Mouse (Mus musculus) G1E (cell line): Measurements from ENCODE around the gene Ppp1r12b. TPM values are rescaled to one million over a fixed set of nuclear protein-coding genes. Genes with fewer than 3 reads are reported as not detected.
"Not testable (repeated sequence)": the region's sequence is repeated elsewhere in the genome, so short reads cannot be mapped to it uniquely, and the experiment has no call there.

ENCODE experiments used
- ATAC-seq: 2 replicates; pipeline ENCODE4 v1.8.0; 2016; ENCODE audit warnings: mild to moderate bottlenecking; ENCODE audit not compliant: insufficient number of reproducible peaks, poor library complexity, low FRiP score, severe bottlenecking; ENCODE audit errors: extremely low read depth
- DNase-seq: peaks from one replicate; pipeline ENCODE4 v3.0.0; 2012; ENCODE audit warnings: low spot score
- H3K27me3 ChIP-seq: 2 replicates; pipeline ENCODE4 v1.6.1; 2012; ENCODE audit warnings: mild to moderate bottlenecking, low read length, inconsistent platforms; ENCODE audit not compliant: insufficient read depth
- H3K36me3 ChIP-seq: replicated peaks from 2 replicates; pipeline ENCODE3; 2012; ENCODE audit warnings: mild to moderate bottlenecking, inconsistent platforms
- H3K4me1 ChIP-seq: 2 replicates; pipeline ENCODE4 v1.6.1; 2012; ENCODE audit warnings: low read depth, low read length, inconsistent platforms, mixed read lengths; ENCODE audit not compliant: insufficient read depth
- H3K4me3 ChIP-seq: 2 replicates; pipeline ENCODE4 v1.5.1; 2012; ENCODE audit warnings: low read depth, mild to moderate bottlenecking, inconsistent platforms, low read length, moderate library complexity, mixed read lengths
- H3K9me3 ChIP-seq: replicated peaks from 2 replicates; pipeline ENCODE4 v1.6.1; 2012; ENCODE audit warnings: inconsistent platforms
- CTCF ChIP-seq: IDR thresholded peaks from 2 replicates; pipeline ENCODE4 v1.5.1; 2012; ENCODE audit warnings: low read depth, low read length, inconsistent platforms, mixed read lengths
- GATA1 ChIP-seq: IDR thresholded peaks from 2 replicates; pipeline ENCODE4 v1.6.1; 2012; ENCODE audit warnings: borderline replicate concordance, low read length, inconsistent platforms, mixed read lengths
- GATA2 ChIP-seq: IDR thresholded peaks from 2 replicates; pipeline ENCODE4 v1.6.1; 2012; ENCODE audit warnings: low read depth, low read length, inconsistent platforms, borderline replicate concordance
- POLR2AphosphoS5 ChIP-seq: IDR thresholded peaks from 2 replicates; pipeline ENCODE4 v1.6.1; 2012; ENCODE audit warnings: low read depth, low read length, inconsistent platforms; ENCODE audit not compliant: insufficient replicate concordance
- TAL1 ChIP-seq: conservative IDR thresholded peaks from 2 replicates; pipeline ENCODE4 v1.6.1; 2012; ENCODE audit warnings: low read depth, low read length, inconsistent platforms, mixed read lengths
- polyA plus RNA-seq: library from polyadenylated mRNA; stranded (reverse); fragments of >175 nt; gene quantifications from 2 replicates; pipeline ENCODE4 v1.2.3, GENCODE M21; 2012
- total RNA-seq, 2 experiments: library from RNA; stranded (forward) in 1 of 2; stranded (reverse) in 1 of 2; fragments of 200-1000 nt in 1 of 2; fragments of >200 nt in 1 of 2; fragmentation: Nextera tagmentation in 1 of 2; gene quantifications; 2 replicates each; pipeline ENCODE4 v1.2.3; 2014 to 2017

Ppp1r12b gene
- total and polyA plus RNA-seq, 3 experiments, result 1.7 to 15.7 (median 8.2) TPM

DNA sequence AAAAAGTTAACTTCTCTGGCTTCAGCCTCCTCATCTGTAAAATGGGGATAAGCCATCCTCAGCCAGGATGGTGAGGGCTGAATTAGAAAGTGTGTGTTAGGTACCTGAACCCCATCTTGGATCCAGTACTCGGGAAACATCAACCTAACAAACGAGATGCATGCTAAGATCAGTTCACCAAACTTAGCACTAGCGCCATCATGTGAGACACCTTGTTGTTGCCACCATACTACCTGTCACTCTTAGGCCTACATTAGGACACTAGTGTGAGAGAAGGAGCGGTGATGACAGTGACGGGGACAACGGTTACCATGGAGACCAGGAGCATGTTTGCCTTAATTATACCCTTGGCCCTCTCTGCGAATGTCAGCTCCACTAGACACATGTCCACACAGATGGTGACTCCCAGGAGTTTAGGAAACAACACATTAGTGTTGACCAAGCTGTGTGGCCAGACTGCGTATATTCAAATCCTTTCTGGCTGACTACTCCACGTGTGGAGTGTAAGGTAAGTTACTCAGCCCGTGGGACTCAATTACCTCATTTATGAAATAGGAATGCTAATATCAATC, 118.7 kb downstream of the Ppp1r12b start:
- DNase-seq (no peak), ATAC-seq (no peak)
- peaks cover 54% of the 10 kb centered on the region for H3K36me3 ChIP-seq
- no peaks in the 10 kb centered on the region for H3K27me3 ChIP-seq
- H3K4me3 ChIP-seq, result no peak overlapping the region
- no peak for TF ChIP-seq GATA2
- no peak for TF ChIP-seq CTCF
- TF ChIP-seq TAL1, result no peak
- no peak for TF ChIP-seq GATA1
- no peak for TF ChIP-seq POLR2AphosphoS5
- no peaks in the 10 kb centered on the region for H3K4me1 ChIP-seq
- no peaks in the 10 kb centered on the region for H3K9me3 ChIP-seq

DNA sequence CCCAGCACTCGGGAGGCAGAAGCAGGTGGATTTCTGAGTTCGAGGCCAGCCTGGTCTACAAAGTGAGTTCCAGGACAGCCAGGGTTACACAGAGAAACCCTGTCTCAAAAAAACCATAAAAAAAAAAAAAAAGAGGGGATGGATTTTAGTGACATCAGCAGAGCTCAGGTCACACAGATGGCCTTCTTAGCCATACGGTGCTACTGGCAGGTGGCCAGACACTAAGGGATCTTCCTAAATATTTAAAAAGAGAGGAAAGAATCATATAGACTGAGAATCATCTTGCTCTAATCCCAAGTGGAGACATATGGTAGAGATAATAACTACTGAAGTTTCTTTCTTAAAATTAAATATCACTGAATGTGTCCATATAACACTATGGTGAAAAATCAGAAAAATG, 124.9 kb downstream of the Ppp1r12b start:
- ATAC-seq, H3K4me1 ChIP-seq, H3K27me3 ChIP-seq, H3K9me3 ChIP-seq, H3K4me3 ChIP-seq, DNase-seq: not testable (repeated sequence)
- H3K36me3 ChIP-seq, result peaks cover 32% of the 10 kb centered on the region

DNA sequence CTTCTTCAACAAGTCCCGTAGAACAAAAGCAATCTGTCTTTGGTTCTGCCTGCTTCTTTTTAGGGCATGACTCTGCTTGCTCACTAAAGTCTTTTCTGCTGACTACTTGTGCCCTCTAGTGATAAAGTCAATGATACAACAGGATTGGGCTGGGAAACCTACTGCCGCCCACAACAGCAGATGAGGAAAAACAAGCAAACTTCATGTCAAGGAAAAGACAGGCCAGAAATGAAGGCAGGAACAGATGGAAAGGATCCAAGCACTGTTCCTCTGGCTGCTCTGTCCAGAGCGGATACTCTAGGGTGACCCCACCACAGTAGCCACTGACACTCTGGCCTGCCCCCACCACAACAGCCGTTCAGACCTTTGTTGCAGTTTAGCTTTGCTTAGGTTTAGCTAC, 126.1 kb downstream of the Ppp1r12b start:
- H3K9me3 ChIP-seq, result no peaks in the 10 kb centered on the region
- H3K27me3 ChIP-seq, result no peaks in the 10 kb centered on the region
- no peaks in the 10 kb centered on the region for H3K4me1 ChIP-seq
- no peak for DNase-seq
- TF ChIP-seq CTCF, result no peak
- no peak for TF ChIP-seq GATA1
- TF ChIP-seq GATA2, result no peak
- no peak for TF ChIP-seq TAL1
- TF ChIP-seq POLR2AphosphoS5, result no peak
- peaks cover 26% of the 10 kb centered on the region for H3K36me3 ChIP-seq
- no peak overlapping the region for H3K4me3 ChIP-seq
- ATAC-seq, result no peak

DNA sequence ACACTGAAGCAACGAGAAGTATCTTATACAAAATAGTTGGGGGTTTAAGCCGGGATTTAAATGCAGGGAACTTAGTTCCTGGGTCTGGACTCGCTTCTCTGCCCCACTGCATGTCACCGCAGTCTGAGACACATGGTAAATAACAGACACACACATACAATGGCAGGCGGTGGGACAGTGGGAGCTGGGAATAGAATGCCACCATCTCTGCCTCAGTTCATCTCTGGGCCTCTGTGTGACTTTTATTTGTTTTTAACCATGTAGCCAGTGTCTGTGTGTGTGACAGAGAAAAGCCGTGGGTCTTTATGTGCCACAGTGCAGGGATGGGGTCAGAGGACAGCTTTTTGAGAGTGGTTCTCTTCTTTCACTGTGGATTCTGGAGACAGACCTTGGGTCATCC, 130.8 kb downstream of the Ppp1r12b start:
- Histone ChIP-seq H3K4me1 (no peaks in the 10 kb centered on the region), H3K27me3 (no peaks in the 10 kb centered on the region), H3K9me3 (no peaks in the 10 kb centered on the region), H3K4me3 (no peak overlapping the region), H3K36me3 (peaks cover 14% of the 10 kb centered on the region)
- DNase-seq, result no peak
- no peak for TF ChIP-seq TAL1
- TF ChIP-seq GATA1, result no peak
- TF ChIP-seq CTCF, result no peak
- TF ChIP-seq GATA2, result no peak
- TF ChIP-seq POLR2AphosphoS5, result no peak
- no peak for ATAC-seq

DNA sequence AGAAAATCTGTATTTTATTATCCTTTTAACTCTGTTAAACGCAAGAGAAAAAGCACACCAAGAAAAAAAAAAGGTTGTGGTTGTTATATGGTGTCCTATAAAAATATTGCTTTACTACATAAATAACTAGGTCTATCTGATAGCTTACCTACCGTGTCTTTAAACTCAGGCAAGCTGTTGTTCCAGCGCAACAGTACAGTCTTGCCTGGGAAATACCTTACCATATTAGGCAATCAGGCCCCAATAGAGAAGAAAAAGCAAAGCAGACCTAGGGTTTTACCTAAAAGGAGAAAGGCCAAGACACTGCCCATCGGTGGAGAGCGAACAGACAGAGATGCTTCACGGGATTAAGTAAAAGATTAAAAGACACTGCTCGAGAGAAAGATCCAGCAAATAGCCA, 131.9 kb downstream of the Ppp1r12b start:
- ATAC-seq (no peak), DNase-seq (no peak)
- H3K4me3 ChIP-seq, result no peak overlapping the region
- no peaks in the 10 kb centered on the region for H3K27me3 ChIP-seq
- no peaks in the 10 kb centered on the region for H3K9me3 ChIP-seq
- peaks cover 12% of the 10 kb centered on the region for H3K36me3 ChIP-seq
- H3K4me1 ChIP-seq, result no peaks in the 10 kb centered on the region
- TF ChIP-seq GATA2, result no peak
- no peak for TF ChIP-seq POLR2AphosphoS5
- no peak for TF ChIP-seq CTCF
- TF ChIP-seq TAL1, result no peak
- no peak for TF ChIP-seq GATA1

DNA sequence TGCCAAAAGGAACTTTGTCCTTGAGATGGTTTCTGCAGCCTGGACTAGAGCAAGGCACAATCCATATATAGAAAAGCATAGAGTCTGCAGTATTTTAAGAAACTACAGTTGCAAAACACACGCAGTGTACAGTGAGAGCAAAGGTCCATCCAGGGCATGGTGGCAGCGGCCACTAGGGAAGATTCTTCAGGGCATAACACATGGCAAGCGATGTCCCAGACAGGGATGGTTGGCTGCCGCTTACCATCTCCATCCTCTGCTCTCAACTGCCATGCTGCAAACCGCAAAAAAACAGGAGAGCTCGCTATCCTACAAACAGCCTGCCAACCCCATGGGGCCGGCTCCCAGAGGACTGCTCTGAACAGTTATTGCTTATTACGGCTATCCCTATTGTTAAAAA, 132.4 kb downstream of the Ppp1r12b start:
- Histone ChIP-seq H3K4me1 (no peaks in the 10 kb centered on the region), H3K27me3 (no peaks in the 10 kb centered on the region), H3K4me3 (no peak overlapping the region), H3K9me3 (no peaks in the 10 kb centered on the region), H3K36me3 (peaks cover 12% of the 10 kb centered on the region)
- ATAC-seq (no peak), DNase-seq (no peak)
- no peak for TF ChIP-seq POLR2AphosphoS5
- no peak for TF ChIP-seq TAL1
- no peak for TF ChIP-seq GATA1
- no peak for TF ChIP-seq GATA2
- TF ChIP-seq CTCF, result no peak

DNA sequence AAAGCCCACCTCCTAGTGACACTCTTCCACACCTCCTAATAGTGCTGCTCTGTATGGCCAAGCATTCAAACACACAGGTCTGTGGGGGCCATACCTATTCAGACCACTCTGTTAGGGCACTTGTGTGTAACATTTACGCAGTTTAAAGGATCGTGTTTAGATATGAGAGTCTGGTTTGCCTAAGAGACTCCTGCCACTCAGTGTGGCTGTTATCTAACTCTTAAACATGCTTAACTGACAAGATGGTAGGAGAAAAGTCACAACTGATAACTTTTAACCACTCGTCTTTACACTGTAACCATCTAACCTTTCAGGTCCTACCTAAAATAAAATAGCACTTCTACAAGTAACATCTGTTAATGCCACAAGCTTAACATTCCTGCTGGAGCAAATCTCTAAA, 134.9 kb downstream of the Ppp1r12b start:
- H3K27me3 ChIP-seq, result no peaks in the 10 kb centered on the region
- peaks cover 12% of the 10 kb centered on the region for H3K36me3 ChIP-seq
- no peak for ATAC-seq
- no peak for DNase-seq
- no peak overlapping the region for H3K4me3 ChIP-seq
- H3K4me1 ChIP-seq, result no peaks in the 10 kb centered on the region
- H3K9me3 ChIP-seq, result no peaks in the 10 kb centered on the region
- TF ChIP-seq GATA1 (no peak), TAL1 (no peak), CTCF (no peak), GATA2 (no peak), POLR2AphosphoS5 (no peak)
